Mouse (Mus musculus) liver, embryonic 14.5 days (tissue): ENCODE data around the gene Dnm2. TPM values are rescaled to one million over a fixed set of nuclear protein-coding genes. Genes with fewer than 3 reads are reported as not detected.

Experiments
- ATAC-seq: fragments of 200-750 bp; cut with Nextera tagmentation; 2 replicates; pipeline ENCODE4 v1.8.0; 2017; ENCODE audit warnings: moderate number of reproducible peaks, mild to moderate bottlenecking, moderate library complexity; ENCODE audit not compliant: insufficient read depth
- DNase-seq, 3 experiments: peaks; one replicate each; pipeline ENCODE4 v3.0.0-alpha.2; 2012 to 2013; ENCODE audit warnings: low read depth in 3 of 3, low spot score in 3 of 3
- H3K27ac ChIP-seq: fragments of 300-500 bp; sonication (generic); 2 replicates; pipeline ENCODE4 v1.5.1; 2014; ENCODE audit warnings: moderate library complexity, mild to moderate bottlenecking, control low read depth, inconsistent platforms
- H3K27me3 ChIP-seq: fragments of 300-500 bp; sonication (generic); 2 replicates; pipeline ENCODE4 v1.6.1; 2014; ENCODE audit warnings: mild to moderate bottlenecking, low read length, moderate library complexity; ENCODE audit not compliant: control insufficient read depth, insufficient read depth
- H3K36me3 ChIP-seq: fragments of 300-500 bp; sonication (generic); replicated peaks from 2 replicates; pipeline ENCODE4 v1.6.1; 2014; ENCODE audit warnings: low read depth; ENCODE audit not compliant: control insufficient read depth, insufficient read depth
- H3K4me1 ChIP-seq, 2 experiments: fragments of 200-500 bp in 1 of 2; fragments of 300-500 bp in 1 of 2; sonication (generic) in 1 of 2; replicated peaks; 2 replicates each; pipeline ENCODE4 v1.6.1; 2012 to 2014; ENCODE audit warnings: antibody characterized with exemption in 1 of 2, inconsistent platforms in 1 of 2, low read length in 1 of 2; ENCODE audit not compliant: control insufficient read depth in 2 of 2, insufficient read depth in 2 of 2
- H3K4me2 ChIP-seq: fragments of 300-500 bp; sonication (generic); 2 replicates; pipeline ENCODE4 v1.6.1; 2014; ENCODE audit warnings: low read depth, mild to moderate bottlenecking, control low read depth, moderate library complexity
- H3K4me3 ChIP-seq, 2 experiments: fragments of 200-500 bp in 1 of 2; fragments of 300-500 bp in 1 of 2; sonication (generic) in 1 of 2; 2 replicates each; pipeline ENCODE4 v1.5.1; 2012 to 2014; ENCODE audit warnings: low read depth in 2 of 2, low read length in 2 of 2, mild to moderate bottlenecking in 2 of 2, control low read depth in 1 of 2, inconsistent platforms in 1 of 2, moderate library complexity in 1 of 2; ENCODE audit not compliant: insufficient read depth in 1 of 2
- H3K9ac ChIP-seq: fragments of 300-500 bp; sonication (generic); replicated peaks from 2 replicates; pipeline ENCODE4 v1.6.1; 2014; ENCODE audit warnings: mild to moderate bottlenecking, control low read depth, moderate library complexity
- H3K9me3 ChIP-seq: fragments of 300-500 bp; sonication (generic); 2 replicates; pipeline ENCODE4 v1.6.1; 2016; ENCODE audit warnings: low read length, mixed read lengths; ENCODE audit not compliant: control insufficient read depth
- CTCF ChIP-seq: IDR thresholded peaks from 2 replicates; pipeline ENCODE4 v1.5.1; 2016; ENCODE audit warnings: antibody characterized with exemption, low read depth, control low read depth
- EP300 ChIP-seq: IDR thresholded peaks from 2 replicates; pipeline ENCODE4 v1.6.1; 2016; ENCODE audit warnings: antibody characterized with exemption, low read depth
- WGBS: fragments of 180-500 bp; shearing (Covaris S2); extraction: QIAGEN DNeasy Blood & Tissue Kit; methylation state at CpG from one replicate; pipeline ENCODE4 v1.1.7; 2014; ENCODE audit not compliant: insufficient replicate concordance; 5-methylcytosine and 5-hydroxymethylcytosine counted together
- polyA plus RNA-seq, 2 experiments: library from polyadenylated mRNA; depleted of rRNA in 1 of 2; stranded (reverse) in 1 of 2; unstranded in 1 of 2; fragments of >200 nt; fragmentation: Nextera tagmentation in 1 of 2; extraction: Ambion mirVana in 1 of 2; gene quantifications; 2 replicates each; pipeline versions ENCODE4 v1.2.1 to v1.2.3; 2012 to 2014

The Dnm2 gene
- polyA plus RNA-seq, 2 experiments, result 31.6 to 36.8 TPM

GRCm38 (mm10) chr9:21453459-21453858, 28.8 kb downstream of the Dnm2 start:
- DNase-seq, result no peak
- peaks cover 9 to 38% of the 10 kb centered on the region in 2 experiments for H3K4me1 ChIP-seq
- H3K4me2 ChIP-seq, result no peak overlapping the region
- no peaks in the 10 kb centered on the region for H3K27me3 ChIP-seq
- no peak for ATAC-seq
- H3K9ac ChIP-seq, result no peak overlapping the region
- no peak for TF ChIP-seq EP300
- TF ChIP-seq CTCF, result no peak
- no peak overlapping the region for H3K27ac ChIP-seq
- peaks cover 3% of the 10 kb centered on the region; the same call in 1 of the 2 replicates for H3K36me3 ChIP-seq
- WGBS, result 56% methylated on average over 2 of the region's 2 CpGs
- H3K4me3 ChIP-seq, result no peak overlapping the region
- no peaks in the 10 kb centered on the region for H3K9me3 ChIP-seq

- H3K9me3 ChIP-seq, result no peaks in the 10 kb centered on the region
- 80% methylated on average over 4 of the region's 4 CpGs for WGBS
- no peak overlapping the region for H3K27ac ChIP-seq
- no peaks in the 10 kb centered on the region for H3K27me3 ChIP-seq
- peaks cover 9 to 38% of the 10 kb centered on the region in 2 experiments for H3K4me1 ChIP-seq
- H3K4me3 ChIP-seq, result no peak overlapping the region
- no peak overlapping the region for H3K9ac ChIP-seq
- no peak overlapping the region for H3K4me2 ChIP-seq
- no peak for DNase-seq
- peaks cover 8% of the 10 kb centered on the region for H3K36me3 ChIP-seq
- TF ChIP-seq CTCF, result no peak
- no peak for TF ChIP-seq EP300
- ATAC-seq, result no peak
Measured at GRCm38 (mm10) chr9:21454556-21454955, 29.8 kb downstream of the Dnm2 start.

GRCm38 (mm10) chr9:21455103-21455770, 30.5 kb downstream of the Dnm2 start:
- WGBS, result 43% methylated on average over 4 of the region's 4 CpGs
- peaks cover 11% of the 10 kb centered on the region for H3K36me3 ChIP-seq
- H3K9ac ChIP-seq, result no peak overlapping the region
- no peak for DNase-seq
- ATAC-seq, result no peak
- no peak overlapping the region for H3K27ac ChIP-seq
- peaks cover 9 to 33% of the 10 kb centered on the region in 2 experiments for H3K4me1 ChIP-seq
- TF ChIP-seq EP300, result no peak
- H3K4me3 ChIP-seq, result no peak overlapping the region
- no peaks in the 10 kb centered on the region for H3K9me3 ChIP-seq
- no peaks in the 10 kb centered on the region for H3K27me3 ChIP-seq
- no peak overlapping the region for H3K4me2 ChIP-seq

- H3K27me3 ChIP-seq, result no peaks in the 10 kb centered on the region
- no peak overlapping the region for H3K4me3 ChIP-seq
- TF ChIP-seq CTCF, result no peak
- TF ChIP-seq EP300, result no peak
- 70% methylated on average over 7 of the region's 7 CpGs for WGBS
- no peak overlapping the region for H3K27ac ChIP-seq
- no peak overlapping the region for H3K4me2 ChIP-seq
- ATAC-seq, result no peak
- no peak overlapping the region for H3K9ac ChIP-seq
- no peak for DNase-seq
- H3K36me3 ChIP-seq, result peaks cover 11% of the 10 kb centered on the region
- no peaks in the 10 kb centered on the region for H3K9me3 ChIP-seq
- H3K4me1 ChIP-seq, result peaks cover 8 to 24% of the 10 kb centered on the region in 2 experiments
Measured at GRCm38 (mm10) chr9:21456246-21456929, 31.7 kb downstream of the Dnm2 start.

- H3K4me1 ChIP-seq, result peaks cover under 1 to 17% of the 10 kb centered on the region in 2 experiments; a peak in 2 of 4 replicates
- H3K4me3 ChIP-seq, result no peak overlapping the region
- no peak overlapping the region for H3K27ac ChIP-seq
- ATAC-seq (no peak), DNase-seq (no peak)
- H3K4me2 ChIP-seq, result no peak overlapping the region
- TF ChIP-seq EP300 (no peak), CTCF (no peak)
- H3K9me3 ChIP-seq, result no peaks in the 10 kb centered on the region
- no peaks in the 10 kb centered on the region for H3K27me3 ChIP-seq
- H3K9ac ChIP-seq, result no peak overlapping the region
- peaks cover 11% of the 10 kb centered on the region for H3K36me3 ChIP-seq
- 59% methylated on average over 10 of the region's 10 CpGs for WGBS
Measured at GRCm38 (mm10) chr9:21456930-21457634, 32.4 kb downstream of the Dnm2 start.
